Mouse (Mus musculus): ENCODE data around the gene Hcar2.
A peak's percentile ranks its signal among the peaks of the same experiment; 100 is the strongest.

The Hcar2 gene

DNA sequence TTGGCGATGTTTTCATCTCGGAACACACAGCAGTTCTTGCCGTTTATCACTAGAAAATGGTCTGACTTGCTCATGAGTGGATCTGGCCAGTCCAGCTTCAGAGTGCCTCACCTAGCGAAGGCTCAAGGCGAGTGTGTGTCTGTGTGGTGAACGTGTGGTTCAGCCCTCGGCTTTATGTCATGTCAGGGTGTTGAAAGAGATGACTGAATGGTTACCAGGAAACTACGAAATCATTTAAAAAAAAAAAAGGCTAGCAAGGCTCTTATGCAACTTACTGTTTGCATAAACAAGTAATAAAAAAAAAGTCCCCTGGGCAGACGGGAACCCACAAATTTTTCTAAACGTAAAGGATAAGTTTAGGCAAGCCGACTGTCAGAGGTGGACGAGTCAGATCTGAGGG is at the start of gene Hcar2:
Gene Hcar2, minus strand, starts transcription at position 135 of the 400 bp plus-strand sequence.
- no peak for DNase-seq (ENCODE audit: low spot score)

DNA sequence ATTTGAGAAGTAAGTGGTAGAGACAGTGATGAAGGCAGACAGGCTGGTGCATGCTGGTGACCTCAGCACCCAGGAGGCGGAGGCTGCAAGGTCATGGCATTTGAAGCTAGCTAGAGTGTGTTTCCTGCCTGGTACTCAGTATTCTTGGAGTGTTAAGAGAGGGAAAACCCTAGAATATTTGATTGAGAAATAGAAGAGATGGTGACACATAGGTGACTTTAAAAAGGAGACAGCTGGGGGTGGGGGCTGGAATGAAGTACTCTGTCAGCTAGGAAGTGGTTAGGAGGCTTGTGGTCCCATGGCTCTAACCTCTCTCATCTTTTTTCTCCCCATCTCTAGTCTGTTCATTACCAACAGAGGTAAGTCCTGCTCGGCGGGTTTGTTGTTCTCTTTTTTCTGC is 49.6 kb upstream of the Hcar2 start:
- DNase-seq (ENCODE audit: low spot score) = no peak

DNA sequence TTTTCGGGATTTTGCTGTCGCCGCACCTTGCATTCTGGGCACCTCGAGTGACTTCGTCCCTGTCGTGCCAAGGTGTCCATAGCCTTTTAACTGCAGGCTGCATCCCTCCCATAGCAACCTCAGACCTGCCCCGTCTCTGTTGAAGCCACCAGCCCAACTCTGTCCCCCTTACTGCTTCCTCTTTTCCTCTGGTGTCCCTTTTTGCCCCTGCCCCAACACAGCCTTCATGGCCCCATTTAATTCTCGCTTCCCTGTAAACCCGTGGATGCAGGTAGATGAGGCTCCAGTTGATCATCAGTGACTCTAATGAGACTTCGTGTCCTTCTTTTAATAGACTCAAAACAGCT is 42.3 kb upstream of the Hcar2 start:
- no peak for DNase-seq (ENCODE audit: low spot score)

DNA sequence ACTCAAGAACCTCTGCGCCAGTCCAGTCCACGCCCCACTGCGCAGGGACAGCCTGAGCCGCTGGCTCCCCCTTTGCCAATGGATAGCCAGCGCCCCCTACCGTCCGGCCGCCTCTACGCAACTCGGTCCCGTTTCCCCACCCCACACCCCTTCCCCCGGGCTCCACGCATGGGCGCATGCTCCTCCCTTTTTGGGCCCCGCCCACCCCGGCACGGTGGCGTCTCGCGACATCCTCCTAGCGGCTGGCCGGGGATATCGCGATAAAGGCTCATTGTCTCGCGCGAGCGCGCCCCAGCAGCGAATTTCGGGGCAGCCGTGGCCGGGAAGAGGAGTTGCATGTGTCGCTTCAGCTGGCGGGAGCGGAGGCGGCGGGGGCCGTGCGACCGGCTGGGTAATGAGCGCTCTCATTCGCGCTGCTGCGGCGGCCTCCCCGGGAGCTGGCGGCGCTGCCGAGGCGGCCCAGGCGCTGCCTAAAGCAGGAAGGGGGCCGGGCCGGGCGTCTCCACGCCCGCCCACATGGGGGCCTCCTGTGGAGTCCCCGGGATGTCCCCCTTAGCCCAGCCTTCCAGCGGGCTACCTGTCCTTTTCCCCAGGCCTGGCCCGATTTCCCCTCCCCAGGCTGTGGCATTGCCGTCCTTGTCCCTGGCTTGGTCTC is 41.8 kb upstream of the Hcar2 start, which contains the start of gene Denr:
Gene Denr, plus strand, starts transcription at position 200 of the 655 bp plus-strand sequence.
- DNase-seq (ENCODE audit: low spot score) = peak; percentile 98

DNA sequence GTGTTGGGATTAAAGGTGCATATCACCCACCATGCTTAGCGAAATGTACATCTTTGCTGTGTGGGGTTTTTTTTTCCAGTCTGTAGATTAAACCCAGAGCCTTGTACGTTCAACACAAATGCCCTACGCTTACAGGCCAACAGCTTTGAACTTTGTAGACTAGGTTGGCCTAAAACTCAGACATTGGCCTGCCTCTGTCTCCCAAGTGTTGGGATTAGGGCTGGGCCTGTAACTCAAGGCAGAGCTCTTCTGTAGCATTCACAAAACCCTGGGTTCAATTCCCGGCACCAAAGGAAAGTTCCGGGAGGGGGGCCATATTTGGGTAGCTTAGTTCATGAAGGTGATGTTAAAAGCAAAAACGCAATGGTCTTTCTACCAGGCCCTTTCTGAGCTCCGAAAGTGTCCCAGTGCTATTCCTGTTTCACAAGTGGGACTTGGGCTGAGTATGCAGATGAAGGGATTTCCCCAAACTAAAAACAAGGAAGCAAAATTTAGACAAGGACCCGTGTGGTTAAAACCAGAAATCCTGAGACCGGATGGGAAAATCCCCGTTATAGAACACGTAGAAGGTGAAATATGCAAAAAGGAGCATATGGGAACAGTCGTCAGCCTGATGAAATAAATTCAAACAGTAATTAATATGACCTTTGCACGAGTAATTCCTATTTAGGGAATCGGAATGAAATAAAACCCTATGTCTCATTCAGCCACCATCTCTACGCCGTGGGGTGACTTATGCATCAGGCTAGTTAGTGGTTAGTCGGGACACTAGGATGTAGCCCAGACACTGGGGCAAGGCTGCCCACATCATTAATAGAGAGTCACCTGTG is 41.1 kb upstream of the Hcar2 start:
- no peak for DNase-seq (ENCODE audit: low spot score)

DNA sequence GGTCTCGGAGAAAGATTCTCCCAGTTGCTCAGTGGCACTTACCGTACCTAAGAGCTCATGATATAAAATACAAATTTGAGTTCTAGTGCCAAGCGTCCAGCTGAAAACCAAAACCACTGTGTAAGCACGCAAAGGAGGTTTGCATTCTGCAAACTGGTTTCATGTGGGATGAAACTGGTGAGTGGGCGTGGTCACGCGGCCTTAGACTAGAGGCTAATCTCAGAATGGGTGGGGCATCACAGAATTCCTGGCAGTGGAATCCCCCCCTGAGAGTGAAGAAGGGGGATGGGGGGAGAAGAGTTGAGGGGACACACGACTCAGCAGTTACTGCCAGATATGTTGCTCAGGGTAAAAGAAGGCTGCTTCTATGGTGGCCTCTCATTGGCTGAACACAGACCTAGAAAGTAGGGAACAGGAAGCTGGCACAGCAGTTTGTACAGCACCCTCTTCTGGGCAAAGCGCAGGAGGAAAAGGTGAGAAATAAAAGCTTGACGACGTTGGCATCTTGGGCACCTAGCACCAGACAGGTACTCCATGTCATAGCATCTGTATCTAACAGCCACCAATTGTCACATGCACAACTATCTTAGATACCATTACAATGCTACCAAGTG is 38.9 kb upstream of the Hcar2 start:
- no peak for DNase-seq (ENCODE audit: low spot score)

DNA sequence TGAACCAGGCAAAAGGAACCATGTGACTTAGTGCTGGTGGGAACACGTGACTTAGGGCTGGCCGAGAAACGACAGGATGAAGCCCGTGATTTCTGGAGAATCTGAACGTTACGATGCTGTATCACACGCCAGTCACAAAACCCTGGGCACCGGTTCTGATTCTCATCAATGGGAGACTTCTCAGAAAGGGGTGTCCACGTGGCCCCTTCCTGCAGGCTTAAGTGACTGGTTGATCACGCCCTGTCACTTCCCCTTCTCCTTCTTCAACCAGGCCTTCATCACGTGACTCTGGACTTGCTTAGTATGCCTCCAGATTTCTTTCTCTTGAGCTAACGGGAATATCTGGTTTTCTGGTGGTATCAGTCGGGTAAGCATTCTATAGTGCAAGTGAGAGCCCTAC is 32.1 kb upstream of the Hcar2 start:
- DNase-seq (ENCODE audit: low spot score) = peak; percentile 57

DNA sequence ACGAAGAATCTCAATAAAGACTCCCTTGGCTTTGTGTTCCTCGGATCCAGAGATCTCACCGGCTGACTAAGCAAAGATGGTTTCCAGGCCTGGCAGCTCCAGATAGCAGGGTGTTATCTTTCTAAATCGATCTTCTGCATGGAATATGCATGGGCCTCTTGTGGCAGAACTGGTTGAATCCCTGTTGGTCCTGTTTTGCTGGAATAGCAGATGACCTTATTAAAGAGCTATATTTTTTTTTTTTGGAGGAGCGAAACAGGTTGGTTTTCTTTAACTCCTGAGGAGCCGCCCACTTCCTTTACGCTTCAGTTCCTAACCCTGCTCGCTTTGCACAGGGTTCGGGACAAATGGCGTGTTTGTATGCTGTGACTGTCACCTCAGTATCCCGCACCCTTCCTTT is 31.1 kb upstream of the Hcar2 start:
- DNase-seq (ENCODE audit: low spot score) = no peak

DNA sequence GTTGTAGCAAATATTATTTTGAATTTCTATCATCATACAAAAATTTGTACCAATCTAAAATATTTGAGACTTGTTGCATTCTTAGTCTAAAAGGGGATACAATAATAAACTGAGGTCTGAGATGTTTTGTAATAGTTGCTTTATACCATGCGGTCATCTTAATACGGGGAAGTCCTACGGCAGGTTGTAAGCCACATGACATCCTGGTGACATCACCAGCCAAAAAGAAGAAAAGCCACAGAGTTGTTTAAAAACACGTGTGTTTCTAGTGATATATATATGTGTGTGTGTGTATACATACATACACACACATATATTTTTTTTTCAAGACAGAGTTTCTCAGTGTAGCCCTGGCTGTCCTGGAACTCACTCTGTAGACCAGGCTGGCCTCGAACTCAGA is 28.2 kb upstream of the Hcar2 start:
- DNase-seq (ENCODE audit: low spot score) = no peak

DNA sequence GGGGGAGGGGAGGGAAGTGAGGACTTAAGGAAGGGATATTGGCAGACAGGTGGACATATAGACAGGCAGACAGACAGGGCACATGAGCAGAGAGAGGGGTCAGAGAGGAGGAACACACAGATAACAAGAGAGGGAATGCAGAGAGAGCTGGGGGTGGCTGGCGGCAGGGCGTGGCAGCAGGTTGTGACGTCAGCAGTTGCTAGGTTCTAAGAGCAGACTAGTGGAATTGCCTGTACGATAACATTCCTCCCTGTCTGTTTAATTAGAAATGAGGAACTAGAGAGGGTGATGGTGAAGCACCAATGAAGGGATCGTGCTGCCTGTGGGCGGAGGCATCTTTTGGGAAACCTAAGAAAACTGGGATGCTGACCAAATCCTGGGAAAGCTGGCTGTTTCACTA is 26.4 kb upstream of the Hcar2 start:
- DNase-seq (ENCODE audit: low spot score) = peak; percentile 55

DNA sequence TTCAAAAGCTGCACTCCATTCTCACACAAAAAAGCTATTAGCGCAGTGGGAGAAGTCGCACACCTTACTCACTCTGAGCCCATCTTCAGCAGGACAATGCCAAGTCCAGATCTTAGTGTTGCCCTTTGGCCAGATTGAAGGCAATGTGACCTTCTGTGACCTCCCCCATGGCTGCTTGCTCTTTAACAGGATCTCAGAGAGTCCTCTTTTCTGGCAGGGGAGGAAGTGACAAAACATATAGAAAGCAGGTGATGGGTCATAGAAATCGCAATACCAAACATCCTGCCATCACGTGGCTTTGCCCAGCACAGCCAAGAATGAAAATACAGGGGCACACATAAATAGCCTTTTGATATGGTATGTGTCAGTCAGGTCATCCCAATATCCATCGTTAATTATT is 25.7 kb upstream of the Hcar2 start:
- DNase-seq (ENCODE audit: low spot score) = no peak

DNA sequence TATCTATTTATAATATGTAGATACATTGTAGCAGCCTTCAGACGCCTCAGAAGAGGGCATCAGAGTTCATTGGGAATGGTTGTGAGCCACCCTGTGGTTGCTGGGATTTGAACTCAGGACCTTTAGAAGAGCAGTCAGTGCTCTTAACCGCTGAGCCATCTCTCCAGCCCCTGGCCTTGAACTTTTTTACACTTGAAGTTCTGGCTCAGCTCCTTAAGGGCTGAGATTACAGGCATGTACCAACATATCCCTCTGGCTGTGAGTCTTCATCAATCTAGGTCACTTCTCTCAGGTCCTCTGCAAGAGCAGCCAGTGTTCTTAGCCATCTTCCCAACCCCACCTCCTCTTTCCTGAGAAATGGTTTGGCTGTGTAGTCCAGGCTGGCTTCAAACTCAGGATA is 25.0 kb upstream of the Hcar2 start:
- DNase-seq (ENCODE audit: low spot score) = no peak

DNA sequence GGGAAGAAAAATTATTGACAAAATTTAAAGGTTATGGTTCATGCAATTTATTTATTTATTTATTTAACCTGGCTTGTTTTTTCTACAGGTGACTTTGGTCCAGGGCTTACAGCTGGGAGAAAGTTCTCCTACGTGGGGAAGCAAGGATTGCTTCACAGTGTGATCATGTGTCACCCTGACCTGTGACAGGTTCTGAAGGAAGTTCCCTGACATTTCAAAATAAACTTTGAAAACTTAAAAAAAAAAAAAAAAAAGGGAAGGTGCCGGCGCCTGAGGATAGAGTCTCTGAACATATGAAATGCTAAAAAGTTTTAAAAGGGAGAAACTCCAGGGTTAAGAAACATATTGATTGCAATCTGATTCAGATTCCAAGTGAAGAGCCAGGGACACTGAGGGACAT is 21.1 kb upstream of the Hcar2 start:
- DNase-seq (ENCODE audit: low spot score) = no peak

DNA sequence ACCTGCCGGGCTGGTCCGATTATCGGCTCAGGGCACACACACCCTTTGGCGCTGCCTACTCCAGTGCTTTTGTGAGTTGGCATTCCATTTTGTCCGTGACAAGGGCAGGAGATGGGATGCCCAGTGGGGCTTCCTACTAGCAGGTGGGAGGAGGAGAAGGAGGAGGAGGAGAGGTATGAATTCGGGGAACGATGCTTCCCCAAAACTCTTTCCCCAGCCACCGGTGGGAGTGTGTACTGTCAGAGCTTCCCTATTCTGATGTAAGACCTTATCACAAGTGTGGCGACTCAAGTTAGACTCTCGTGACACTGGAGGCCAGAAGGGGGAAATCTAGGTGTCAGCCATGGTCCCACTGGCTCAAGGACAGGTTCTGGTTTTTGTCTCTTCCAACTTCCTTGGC is 19.0 kb upstream of the Hcar2 start:
- DNase-seq (ENCODE audit: low spot score) = no peak

DNA sequence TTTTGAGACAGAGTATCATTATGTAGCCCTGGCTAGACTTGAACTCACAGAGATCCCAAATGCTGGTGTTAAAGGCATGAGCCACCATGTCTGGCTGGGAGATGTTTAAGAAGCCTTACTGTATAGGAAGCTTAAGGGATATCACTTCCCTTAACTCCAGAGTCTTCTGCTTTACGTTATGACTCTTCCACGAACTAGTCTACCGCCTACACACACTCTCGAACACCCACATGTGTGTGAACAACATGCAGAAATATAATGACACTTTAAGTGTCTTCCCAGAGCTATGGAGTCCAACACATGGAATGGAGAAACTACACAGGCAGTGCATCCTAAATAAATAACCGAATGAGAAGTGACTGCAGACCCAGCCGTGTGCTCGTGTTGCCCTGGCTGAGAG is 18.6 kb upstream of the Hcar2 start:
- DNase-seq (ENCODE audit: low spot score) = no peak

DNA sequence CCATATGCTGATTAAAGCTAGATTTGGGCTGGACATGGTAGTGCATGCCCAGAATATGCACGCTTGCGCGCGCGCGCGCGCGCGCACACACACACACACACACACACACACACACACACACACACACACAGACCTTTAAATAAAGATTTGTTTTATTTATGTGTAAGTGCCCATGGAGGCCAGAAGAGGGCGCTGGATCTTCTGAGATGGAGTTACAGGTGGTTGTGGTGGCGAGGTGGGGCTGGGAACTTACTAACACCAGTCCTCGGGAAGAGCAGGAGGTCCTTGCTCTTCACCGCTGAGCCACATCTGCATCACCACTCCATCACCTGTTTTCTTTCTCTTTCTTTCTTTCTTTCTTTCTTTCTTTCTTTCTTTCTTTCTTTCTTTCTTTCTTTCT is 15.5 kb upstream of the Hcar2 start:
- no peak for DNase-seq (ENCODE audit: low spot score)

DNA sequence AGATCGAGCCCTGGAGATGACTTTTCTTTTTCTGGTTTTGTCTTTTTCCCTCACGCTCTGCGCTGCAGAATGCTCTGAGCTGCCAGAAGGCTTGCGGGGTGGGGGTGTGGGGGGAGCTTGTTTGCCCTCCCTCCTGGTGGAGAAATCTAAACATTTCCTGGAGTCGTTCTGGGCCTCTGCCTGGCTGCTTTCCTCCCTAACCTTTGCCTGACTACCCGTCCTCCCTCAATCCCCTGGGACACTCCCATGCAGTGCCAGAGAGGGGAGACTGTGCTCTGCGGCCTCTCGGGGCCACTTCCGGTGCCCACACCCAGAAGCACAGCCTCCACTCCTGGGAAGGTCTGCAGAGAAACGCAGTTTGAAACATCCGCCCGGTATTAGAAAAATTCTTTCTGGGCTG is 14.6 kb upstream of the Hcar2 start, which contains the start of gene Hcar1:
Gene Hcar1, minus strand, starts transcription at position 93 of the 400 bp plus-strand sequence.
- DNase-seq (ENCODE audit: low spot score) = no peak

DNA sequence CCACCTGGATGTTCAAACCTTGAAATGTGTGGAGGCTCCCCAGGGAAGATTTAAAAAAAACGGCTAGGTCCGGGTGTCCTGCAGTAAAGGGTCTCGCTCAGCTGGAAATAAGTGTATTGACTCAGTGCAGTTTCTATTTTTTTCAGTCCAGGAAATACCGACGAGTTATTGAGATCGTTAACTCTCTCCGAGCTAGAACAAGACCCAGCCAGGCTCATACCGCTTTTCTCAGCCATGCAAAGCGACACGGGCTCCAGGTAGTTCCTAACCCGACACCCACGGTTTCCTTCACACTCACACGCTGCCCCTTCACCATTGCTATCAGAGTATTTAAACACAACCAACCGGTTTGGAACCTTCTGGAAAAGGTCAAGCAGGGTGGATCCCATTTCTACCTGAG is 12.8 kb upstream of the Hcar2 start:
- DNase-seq (ENCODE audit: low spot score) = no peak

DNA sequence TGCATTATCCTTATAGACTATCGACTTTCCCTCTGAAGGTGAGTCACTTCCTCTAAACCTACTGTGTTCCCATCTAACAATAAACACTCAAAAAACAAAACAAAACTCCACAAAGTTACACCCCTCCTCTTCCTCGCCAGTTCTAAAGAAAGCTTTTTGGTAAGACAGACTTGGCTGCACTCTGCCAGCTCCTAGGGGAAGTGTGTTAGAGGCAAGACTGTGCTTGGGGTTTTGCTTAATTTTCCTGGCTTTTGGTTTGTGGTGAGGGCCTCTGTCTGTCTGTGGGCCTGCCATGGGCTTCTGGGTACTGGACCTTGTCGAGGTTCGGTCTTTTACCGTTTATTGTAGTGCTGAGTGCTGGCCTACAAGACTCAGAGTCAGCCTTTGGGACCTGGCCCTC is 8.9 kb upstream of the Hcar2 start:
- DNase-seq (ENCODE audit: low spot score) = no peak

DNA sequence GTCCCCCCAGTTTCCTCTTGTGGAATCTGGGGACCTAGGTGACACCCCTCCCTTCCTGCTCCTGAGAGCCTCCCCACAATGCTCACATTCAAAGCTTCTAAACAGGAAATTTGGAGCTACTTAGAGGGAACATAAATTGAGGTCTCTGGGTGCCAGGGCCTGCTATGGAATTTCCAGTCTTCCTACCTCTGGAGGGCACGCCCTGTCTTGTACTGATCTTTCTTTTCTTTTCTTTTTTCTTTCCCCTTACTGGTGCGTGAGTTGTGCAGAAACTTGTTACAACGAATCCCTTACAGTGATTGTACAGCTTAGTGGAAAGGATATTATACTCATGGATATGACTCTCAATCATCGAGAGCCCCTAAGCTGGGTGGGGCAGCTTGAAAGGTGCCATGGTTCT is 4.3 kb upstream of the Hcar2 start:
- no peak for DNase-seq (ENCODE audit: low spot score)

DNA sequence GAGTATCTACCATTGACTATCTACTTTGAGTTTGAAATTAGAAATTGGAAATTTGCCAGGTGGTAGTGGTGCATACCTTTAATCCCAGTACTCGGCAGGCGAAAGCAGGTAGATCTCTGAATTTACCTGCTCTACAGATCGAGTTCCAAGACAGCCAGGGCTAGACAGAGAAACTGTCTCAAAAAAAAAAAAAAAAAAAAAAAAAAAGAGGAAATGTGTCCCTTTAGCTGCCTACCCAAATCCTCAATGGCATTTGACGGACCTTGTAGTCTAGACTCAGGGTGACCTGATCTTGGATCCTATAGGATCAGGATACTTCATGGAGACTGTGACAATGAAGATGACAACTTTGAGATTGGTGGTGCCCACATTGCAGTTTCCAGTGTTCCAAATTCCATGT is 1.2 kb upstream of the Hcar2 start:
- no peak for DNase-seq (ENCODE audit: low spot score)

DNA sequence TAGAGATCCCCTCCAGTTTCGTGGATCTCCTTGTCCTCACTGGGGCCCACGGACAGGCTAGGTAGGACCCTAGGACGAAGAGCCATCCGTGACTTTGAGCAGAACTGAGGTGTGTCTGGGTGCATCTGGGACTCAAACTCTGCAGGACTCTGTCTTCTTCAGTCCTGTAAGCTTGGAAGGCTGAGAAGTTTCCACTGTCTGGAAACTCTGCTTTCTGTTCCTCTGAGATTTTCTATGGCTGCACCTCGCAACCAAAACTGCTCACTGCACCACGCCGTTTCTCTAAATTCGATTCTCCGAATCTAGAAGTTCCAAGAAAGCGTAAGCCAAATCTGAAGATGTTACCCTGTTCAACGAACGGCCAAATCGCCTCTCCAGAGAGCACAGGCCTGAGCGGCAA is 1.4 kb downstream of the Hcar2 start:
- no peak for DNase-seq (ENCODE audit: low spot score)

Measured in layer of hippocampus, adult 11-12 months (tissue).